Mouse (Mus musculus) olfactory bulb, adult 2 months (tissue): Measurements from ENCODE around the gene Ndufb8.

Source experiments
- CTCF ChIP-seq: fragments of 200-500 bp; IDR thresholded peaks from 2 replicates; pipeline ENCODE4 v1.5.1; 2012; ENCODE audit warnings: low read depth, mild to moderate bottlenecking, low read length, moderate library complexity; ENCODE audit not compliant: insufficient read depth
- POLR2A ChIP-seq: fragments of 200-500 bp; IDR thresholded peaks from 2 replicates; pipeline ENCODE4 v1.6.1; 2012; ENCODE audit warnings: mild to moderate bottlenecking, low read depth, low read length, moderate library complexity; ENCODE audit not compliant: insufficient read depth

DNA sequence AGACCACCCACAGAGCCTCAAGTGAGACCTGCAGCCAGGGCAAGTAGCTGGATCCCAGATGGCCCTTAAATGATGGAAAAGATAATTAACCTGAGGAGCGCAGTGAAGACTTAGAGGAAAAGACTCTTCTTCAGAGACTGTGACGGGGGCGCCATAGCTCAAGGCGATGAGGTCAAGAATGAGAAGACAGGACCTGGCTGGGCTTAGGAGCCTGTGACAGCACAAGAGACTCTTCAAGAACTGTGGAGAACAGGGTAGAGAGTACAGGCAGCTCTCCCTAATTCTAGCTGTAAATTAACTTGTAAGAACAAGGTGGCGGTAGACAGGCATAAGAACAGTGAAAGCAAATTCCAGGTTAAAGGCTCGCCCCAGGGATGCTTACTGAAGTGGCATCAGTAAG is 53.3 kb downstream of the Ndufb8 start:
- TF ChIP-seq CTCF, result no peak
- no peak for TF ChIP-seq POLR2A
